Mouse (Mus musculus): Measurements from ENCODE around the gene Grin2a. TPM values are rescaled to one million over a fixed set of nuclear protein-coding genes. Genes with fewer than 3 reads are reported as not detected.

Gene Grin2a
- polyA plus RNA-seq, 1 experiment from 2014 or later: not detected

GRCm38 (mm10) chr16:9941306-9941930, 53.9 kb downstream of the Grin2a start:
- no peak overlapping the region for H3K4me3 ChIP-seq (ENCODE audit: inconsistent target)
- WGBS (ENCODE audit: missing documents): 41% methylated on average over 8 of the region's 8 CpGs
- H3K79me2 ChIP-seq (ENCODE audit: inconsistent target): no peaks in the 10 kb centered on the region
- no peaks in the 10 kb centered on the region for H3K36me3 ChIP-seq (ENCODE audit: inconsistent target)
- H3K27ac ChIP-seq: no peak overlapping the region

- Histone ChIP-seq H3K4me3 (ENCODE audit: inconsistent target) (no peak overlapping the region), H3K27ac (no peak overlapping the region), H3K79me2 (ENCODE audit: inconsistent target) (no peaks in the 10 kb centered on the region), H3K36me3 (ENCODE audit: inconsistent target) (no peaks in the 10 kb centered on the region)
- WGBS (ENCODE audit: missing documents): 89% methylated on average over 7 of the region's 7 CpGs
These were observed 54.6 kb downstream of the Grin2a start for GRCm38 (mm10) chr16:9940716-9941115.

- Histone ChIP-seq H3K27ac (no peak overlapping the region), H3K79me2 (ENCODE audit: inconsistent target) (no peaks in the 10 kb centered on the region), H3K4me3 (ENCODE audit: inconsistent target) (no peak overlapping the region), H3K36me3 (ENCODE audit: inconsistent target) (no peaks in the 10 kb centered on the region)
- 94% methylated on average over 3 of the region's 3 CpGs for WGBS (ENCODE audit: missing documents)
These were observed 84.7 kb downstream of the Grin2a start for GRCm38 (mm10) chr16:9910672-9911071.

- WGBS (ENCODE audit: missing documents): 82% methylated on average over 4 of the region's 4 CpGs
- no peak overlapping the region for H3K4me3 ChIP-seq (ENCODE audit: inconsistent target)
- no peak overlapping the region for H3K27ac ChIP-seq
- no peaks in the 10 kb centered on the region for H3K36me3 ChIP-seq (ENCODE audit: inconsistent target)
- no peaks in the 10 kb centered on the region for H3K79me2 ChIP-seq (ENCODE audit: inconsistent target)
These were observed 86.1 kb downstream of the Grin2a start for GRCm38 (mm10) chr16:9909225-9909624.

- H3K79me2 ChIP-seq (ENCODE audit: inconsistent target): no peaks in the 10 kb centered on the region
- 95% methylated on average over 6 of the region's 6 CpGs for WGBS (ENCODE audit: missing documents)
- no peaks in the 10 kb centered on the region for H3K36me3 ChIP-seq (ENCODE audit: inconsistent target)
- no peak overlapping the region for H3K4me3 ChIP-seq (ENCODE audit: inconsistent target)
- no peak overlapping the region for H3K27ac ChIP-seq
These were observed 90.9 kb downstream of the Grin2a start for GRCm38 (mm10) chr16:9904443-9904842.

GRCm38 (mm10) chr16:9902680-9903463, 92.5 kb downstream of the Grin2a start:
- Histone ChIP-seq H3K79me2 (ENCODE audit: inconsistent target) (no peaks in the 10 kb centered on the region), H3K27ac (no peak overlapping the region), H3K4me3 (ENCODE audit: inconsistent target) (no peak overlapping the region), H3K36me3 (ENCODE audit: inconsistent target) (no peaks in the 10 kb centered on the region)
- WGBS (ENCODE audit: missing documents): 87% methylated on average over 5 of the region's 5 CpGs

- H3K4me3 ChIP-seq (ENCODE audit: inconsistent target): no peak overlapping the region
- H3K79me2 ChIP-seq (ENCODE audit: inconsistent target): no peaks in the 10 kb centered on the region
- WGBS (ENCODE audit: missing documents): 45% methylated on average over 1 of the region's 1 CpGs
- H3K36me3 ChIP-seq (ENCODE audit: inconsistent target): no peaks in the 10 kb centered on the region
- H3K27ac ChIP-seq: no peak overlapping the region
These were observed 93.9 kb downstream of the Grin2a start for GRCm38 (mm10) chr16:9901433-9901832.

GRCm38 (mm10) chr16:9900996-9901395, 94.4 kb downstream of the Grin2a start:
- no peaks in the 10 kb centered on the region for H3K79me2 ChIP-seq (ENCODE audit: inconsistent target)
- H3K4me3 ChIP-seq (ENCODE audit: inconsistent target): no peak overlapping the region
- no peaks in the 10 kb centered on the region for H3K36me3 ChIP-seq (ENCODE audit: inconsistent target)
- no peak overlapping the region for H3K27ac ChIP-seq
- WGBS (ENCODE audit: missing documents): 79% methylated on average over 3 of the region's 3 CpGs

GRCm38 (mm10) chr16:9900196-9900595, 95.2 kb downstream of the Grin2a start:
- no peaks in the 10 kb centered on the region for H3K79me2 ChIP-seq (ENCODE audit: inconsistent target)
- H3K36me3 ChIP-seq (ENCODE audit: inconsistent target): no peaks in the 10 kb centered on the region
- H3K27ac ChIP-seq: no peak overlapping the region
- WGBS (ENCODE audit: missing documents): 92% methylated on average over 1 of the region's 1 CpGs
- no peak overlapping the region for H3K4me3 ChIP-seq (ENCODE audit: inconsistent target)

- no peaks in the 10 kb centered on the region for H3K36me3 ChIP-seq (ENCODE audit: inconsistent target)
- H3K79me2 ChIP-seq (ENCODE audit: inconsistent target): no peaks in the 10 kb centered on the region
- no peak overlapping the region for H3K4me3 ChIP-seq (ENCODE audit: inconsistent target)
- WGBS (ENCODE audit: missing documents): 94% methylated on average over 1 of the region's 2 CpGs
- no peak overlapping the region for H3K27ac ChIP-seq
These were observed 96.2 kb downstream of the Grin2a start for GRCm38 (mm10) chr16:9899176-9899575.

GRCm38 (mm10) chr16:9895581-9895980, 99.8 kb downstream of the Grin2a start:
- Histone ChIP-seq H3K79me2 (ENCODE audit: inconsistent target) (no peaks in the 10 kb centered on the region), H3K4me3 (ENCODE audit: inconsistent target) (no peak overlapping the region), H3K36me3 (ENCODE audit: inconsistent target) (no peaks in the 10 kb centered on the region), H3K27ac (no peak overlapping the region)
- WGBS (ENCODE audit: missing documents): 91% methylated on average over 7 of the region's 7 CpGs

- H3K4me3 ChIP-seq (ENCODE audit: inconsistent target): no peak overlapping the region
- no peaks in the 10 kb centered on the region for H3K79me2 ChIP-seq (ENCODE audit: inconsistent target)
- no peaks in the 10 kb centered on the region for H3K36me3 ChIP-seq (ENCODE audit: inconsistent target)
- WGBS (ENCODE audit: missing documents): 93% methylated on average over 4 of the region's 4 CpGs
- H3K27ac ChIP-seq: no peak overlapping the region
These were observed 109.2 kb downstream of the Grin2a start for GRCm38 (mm10) chr16:9886155-9886554.

GRCm38 (mm10) chr16:9884141-9884540, 111.2 kb downstream of the Grin2a start:
- no peak overlapping the region for H3K4me3 ChIP-seq (ENCODE audit: inconsistent target)
- no peaks in the 10 kb centered on the region for H3K36me3 ChIP-seq (ENCODE audit: inconsistent target)
- H3K79me2 ChIP-seq (ENCODE audit: inconsistent target): no peaks in the 10 kb centered on the region
- no peak overlapping the region for H3K27ac ChIP-seq
- WGBS (ENCODE audit: missing documents): 91% methylated on average over 2 of the region's 2 CpGs

GRCm38 (mm10) chr16:9882420-9882819, 112.9 kb downstream of the Grin2a start:
- Histone ChIP-seq H3K4me3 (ENCODE audit: inconsistent target) (no peak overlapping the region), H3K36me3 (ENCODE audit: inconsistent target) (no peaks in the 10 kb centered on the region), H3K79me2 (ENCODE audit: inconsistent target) (no peaks in the 10 kb centered on the region), H3K27ac (no peak overlapping the region)
- WGBS (ENCODE audit: missing documents): 66% methylated on average over 4 of the region's 4 CpGs

- no peaks in the 10 kb centered on the region for H3K36me3 ChIP-seq (ENCODE audit: inconsistent target)
- H3K4me3 ChIP-seq (ENCODE audit: inconsistent target): no peak overlapping the region
- no peaks in the 10 kb centered on the region for H3K79me2 ChIP-seq (ENCODE audit: inconsistent target)
- 81% methylated on average over 4 of the region's 4 CpGs for WGBS (ENCODE audit: missing documents)
- H3K27ac ChIP-seq: no peak overlapping the region
These were observed 122.4 kb downstream of the Grin2a start for GRCm38 (mm10) chr16:9873001-9873400.

Measured in macrophage (primary cell).